Mouse (Mus musculus) hindbrain, embryonic 11.5 days (tissue): ENCODE results near the gene Snrnp70. TPM values are rescaled to one million over a fixed set of nuclear protein-coding genes. Genes with fewer than 3 reads are reported as not detected.

Experiments
- ATAC-seq: fragments of 200-750 bp; cut with Nextera tagmentation; 2 replicates; pipeline ENCODE4 v1.8.0; 2017; ENCODE audit warnings: mild to moderate bottlenecking, moderate TSS enrichment, moderate library complexity; ENCODE audit not compliant: low FRiP score
- DNase-seq: peaks from one replicate; pipeline ENCODE4 v3.0.0-alpha.2; 2015; ENCODE audit warnings: low spot score
- H3K27ac ChIP-seq: fragments of 300-500 bp; sonication (generic); 2 replicates; pipeline ENCODE4 v1.5.1; 2014; ENCODE audit warnings: mild to moderate bottlenecking, low read depth, low read length
- H3K27me3 ChIP-seq: fragments of 300-500 bp; sonication (generic); 2 replicates; pipeline ENCODE4 v1.6.1; 2014; ENCODE audit warnings: mild to moderate bottlenecking, low read length, moderate library complexity, mixed read lengths; ENCODE audit not compliant: control insufficient read depth, insufficient read depth
- H3K36me3 ChIP-seq: fragments of 300-500 bp; sonication (generic); 2 replicates; pipeline ENCODE4 v1.6.1; 2014; ENCODE audit warnings: mild to moderate bottlenecking, low read length, moderate library complexity, mixed read lengths; ENCODE audit not compliant: control insufficient read depth, insufficient read depth
- H3K4me1 ChIP-seq: fragments of 300-500 bp; sonication (generic); replicated peaks from 2 replicates; pipeline ENCODE4 v1.6.1; 2014; ENCODE audit warnings: low read length, mixed read lengths; ENCODE audit not compliant: control insufficient read depth, insufficient read depth
- H3K4me2 ChIP-seq: fragments of 300-500 bp; sonication (generic); replicated peaks from 2 replicates; pipeline ENCODE4 v1.6.1; 2014; ENCODE audit warnings: mild to moderate bottlenecking, low read depth, low read length
- H3K4me3 ChIP-seq: fragments of 300-500 bp; sonication (generic); 2 replicates; pipeline ENCODE4 v1.5.1; 2014; ENCODE audit warnings: low read depth, low read length
- H3K9ac ChIP-seq: fragments of 300-500 bp; sonication (generic); 2 replicates; pipeline ENCODE4 v1.6.1; 2014; ENCODE audit warnings: low read depth, low read length
- H3K9me3 ChIP-seq: fragments of 300-500 bp; sonication (generic); 2 replicates; pipeline ENCODE4 v1.6.1; 2016; ENCODE audit warnings: low read length; ENCODE audit not compliant: control insufficient read depth
- WGBS: fragments of 180-500 bp; shearing (Covaris S2); extraction: QIAGEN DNeasy Blood & Tissue Kit; methylation state at CpG from one replicate; pipeline ENCODE4 v1.1.7; 2014; 5-methylcytosine and 5-hydroxymethylcytosine counted together
- polyA plus RNA-seq: library from polyadenylated mRNA; unstranded; fragments of >200 nt; fragmentation: Nextera tagmentation; extraction: Ambion mirVana; gene quantifications from 2 replicates; pipeline ENCODE4 v1.2.1, GENCODE M21; 2014

Gene Snrnp70
- polyA plus RNA-seq, 1 experiment from 2014 or later: 114 TPM

DNA sequence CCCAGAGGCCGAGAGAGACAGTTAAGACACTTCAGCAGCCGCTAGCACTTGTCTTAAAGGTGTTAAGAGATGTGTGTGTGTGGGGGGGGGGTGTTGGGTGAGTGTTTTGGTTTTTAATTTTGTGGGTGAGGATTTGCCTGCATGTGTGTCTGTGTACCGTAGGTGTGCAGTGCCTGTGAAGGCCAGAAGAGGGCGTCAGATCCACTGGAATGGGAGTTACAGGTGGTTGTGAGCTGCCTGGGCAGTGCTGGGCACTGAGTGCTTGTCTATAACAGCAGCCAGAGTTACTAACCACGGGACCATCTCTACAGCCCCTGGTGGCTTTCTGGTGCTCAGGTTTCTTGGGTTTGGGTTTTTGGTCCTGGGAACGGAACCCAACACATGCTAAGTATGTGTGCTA is 64.0 kb downstream of the Snrnp70 start:
- Histone ChIP-seq H3K4me2 (no peak overlapping the region), H3K9me3 (no peaks in the 10 kb centered on the region), H3K4me1 (peaks cover 8% of the 10 kb centered on the region; the same call in 1 of the 2 replicates), H3K9ac (no peak overlapping the region), H3K36me3 (no peaks in the 10 kb centered on the region), H3K4me3 (no peak overlapping the region), H3K27me3 (0 out of 2 replicates have a peak, but pooled peaks cover 2% of the 10 kb centered on the region), H3K27ac (no peak overlapping the region)
- WGBS: 79% methylated on average over 6 of the region's 6 CpGs
- DNase-seq: no peak
- ATAC-seq: no peak

DNA sequence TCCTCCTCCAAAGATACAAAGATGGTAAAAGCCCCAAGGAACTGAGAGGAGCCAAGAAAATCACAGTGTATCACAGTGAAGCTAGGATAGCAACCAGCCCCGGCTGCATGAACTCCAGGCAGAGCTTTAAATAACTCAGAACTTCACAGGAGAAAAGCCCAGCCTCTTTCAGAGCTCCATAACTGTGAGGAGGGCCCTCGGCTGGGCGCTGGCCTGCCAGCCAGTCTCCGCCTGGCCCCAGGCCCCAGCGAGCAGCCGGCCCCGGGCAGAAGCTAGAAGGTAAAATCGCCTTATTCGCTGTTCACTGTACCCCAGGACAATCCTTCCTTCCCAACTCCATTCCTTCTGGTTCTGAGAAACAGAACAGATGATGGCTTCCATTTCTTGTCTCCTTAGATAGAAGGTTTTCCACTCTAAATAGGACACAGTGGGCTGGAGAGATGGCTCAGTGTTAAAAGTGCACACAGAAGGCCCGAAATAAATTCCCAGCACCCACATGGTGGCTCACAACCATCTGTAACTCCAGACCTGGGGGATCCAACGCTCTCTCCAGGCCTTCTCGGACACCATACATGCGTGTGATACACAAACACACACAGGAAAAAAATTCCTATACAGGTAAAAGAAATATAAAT is 66.6 kb downstream of the Snrnp70 start:
- no peak overlapping the region for H3K4me2 ChIP-seq
- no peak overlapping the region for H3K27ac ChIP-seq
- H3K9me3 ChIP-seq: no peaks in the 10 kb centered on the region
- DNase-seq (no peak), ATAC-seq (no peak)
- no peak overlapping the region for H3K9ac ChIP-seq
- WGBS: 81% methylated on average over 13 of the region's 13 CpGs
- H3K36me3 ChIP-seq: no peaks in the 10 kb centered on the region
- H3K4me1 ChIP-seq: peaks cover 6% of the 10 kb centered on the region; the same call in 1 of the 2 replicates
- H3K4me3 ChIP-seq: no peak overlapping the region
- H3K27me3 ChIP-seq: no peaks in the 10 kb centered on the region

Other genes starting within 250 kb of the Snrnp70 start
- 105 TPM in 2 replicates for gene Pih1d1, start 241.4 kb downstream of the Snrnp70 start, polyA plus RNA-seq
- 20.8 and 28.6 TPM in 2 replicates for gene Aldh16a1, start 241.2 kb downstream of the Snrnp70 start, polyA plus RNA-seq
- gene Slc17a7, start 231.8 kb downstream of the Snrnp70 start, polyA plus RNA-seq: 0.51 and 1.1 TPM in 2 replicates
- gene Gfy, start 216.2 kb downstream of the Snrnp70 start, polyA plus RNA-seq: not detected in 2 replicates
- gene Pth2, start 214.7 kb downstream of the Snrnp70 start, polyA plus RNA-seq: not detected in 2 replicates
- 0.31 and 0.40 TPM in 2 replicates for gene Ccdc155, start 190.8 kb downstream of the Snrnp70 start, polyA plus RNA-seq
- gene Dkkl1, start 183.6 kb downstream of the Snrnp70 start, polyA plus RNA-seq: 1.6 and 1.7 TPM in 2 replicates
- gene Tead2, start 180.0 kb downstream of the Snrnp70 start, polyA plus RNA-seq: 229 and 242 TPM in 2 replicates
- gene Cd37, start 156.6 kb downstream of the Snrnp70 start, polyA plus RNA-seq: 1.1 and 2.5 TPM in 2 replicates
- 0.14 and 0.32 TPM in 2 replicates for gene Slc6a16, start 154.7 kb downstream of the Snrnp70 start, polyA plus RNA-seq
- not detected in 2 replicates for gene Slc6a21, start 118.2 kb downstream of the Snrnp70 start, polyA plus RNA-seq
- gene Trpm4, start 62.0 kb downstream of the Snrnp70 start, polyA plus RNA-seq: 5.2 and 6.9 TPM in 2 replicates
- 0.68 and 0.77 TPM in 2 replicates for gene Hrc, start 60.5 kb downstream of the Snrnp70 start, polyA plus RNA-seq
- gene Ppfia3, start 28.7 kb downstream of the Snrnp70 start, polyA plus RNA-seq: 8.2 and 9.5 TPM in 2 replicates
- 0.92 and 1.7 TPM in 2 replicates for gene Lin7b, start 25.2 kb downstream of the Snrnp70 start, polyA plus RNA-seq
- gene Kcna7, start 9.9 kb upstream of the Snrnp70 start, polyA plus RNA-seq: 0.11 TPM in 1 of 2 replicates, not detected in the other
- gene Ntf5, start 18.0 kb upstream of the Snrnp70 start, polyA plus RNA-seq: 0.99 and 1.2 TPM in 2 replicates
- gene Lhb, start 25.1 kb upstream of the Snrnp70 start, polyA plus RNA-seq: 0.47 TPM in 1 of 2 replicates, not detected in the other
- 29.2 and 30.6 TPM in 2 replicates for gene Gys1, start 39.1 kb upstream of the Snrnp70 start, polyA plus RNA-seq
- 168 and 178 TPM in 2 replicates for gene Ruvbl2, start 42.4 kb upstream of the Snrnp70 start, polyA plus RNA-seq
- gene Ftl1, start 64.1 kb upstream of the Snrnp70 start, polyA plus RNA-seq: 5,748 and 5,943 TPM in 2 replicates
- 128 and 196 TPM in 2 replicates for gene Bax, start 71.2 kb upstream of the Snrnp70 start, polyA plus RNA-seq
- gene Tulp2, start 86.1 kb upstream of the Snrnp70 start, polyA plus RNA-seq: 0.40 and 0.54 TPM in 2 replicates
- not detected in 2 replicates for gene Gm45808, start 91.1 kb upstream of the Snrnp70 start, polyA plus RNA-seq
- 2.9 and 4.1 TPM in 2 replicates for gene Dhdh, start 93.1 kb upstream of the Snrnp70 start, polyA plus RNA-seq
- gene Nucb1, start 114.7 kb upstream of the Snrnp70 start, polyA plus RNA-seq: 88.6 and 92.7 TPM in 2 replicates
- 15.1 and 15.7 TPM in 2 replicates for gene Ppp1r15a, start 130.5 kb upstream of the Snrnp70 start, polyA plus RNA-seq
- 2.1 and 2.3 TPM in 2 replicates for gene Plekha4, start 130.6 kb upstream of the Snrnp70 start, polyA plus RNA-seq
- gene Hsd17b14, start 159.2 kb upstream of the Snrnp70 start, polyA plus RNA-seq: 0.45 and 0.46 TPM in 2 replicates
- gene Bcat2, start 174.4 kb upstream of the Snrnp70 start, polyA plus RNA-seq: 26.6 and 31.4 TPM in 2 replicates
- gene Fgf21, start 219.7 kb upstream of the Snrnp70 start, polyA plus RNA-seq: not detected in 2 replicates
- gene Fut1, start 221.5 kb upstream of the Snrnp70 start, polyA plus RNA-seq: not detected in 2 replicates
- 0.12 and 0.18 TPM in 2 replicates for gene Izumo1, start 226.1 kb upstream of the Snrnp70 start, polyA plus RNA-seq
- gene Rasip1, start 231.7 kb upstream of the Snrnp70 start, polyA plus RNA-seq: 4.9 and 5.1 TPM in 2 replicates
- gene Mamstr, start 244.2 kb upstream of the Snrnp70 start, polyA plus RNA-seq: 1.7 and 2.1 TPM in 2 replicates